Mouse (Mus musculus) embryonic facial prominence, embryonic 12.5 days (tissue): ENCODE measurements around the gene Psmg4. TPM values are rescaled to one million over a fixed set of nuclear protein-coding genes. Genes with fewer than 3 reads are reported as not detected.

Experiments used
- ATAC-seq: fragments of 200-750 bp; cut with Nextera tagmentation; 2 replicates; pipeline ENCODE4 v1.8.0; 2017; ENCODE audit not compliant: insufficient number of reproducible peaks, insufficient read depth, low FRiP score, low TSS enrichment
- H3K27ac ChIP-seq: fragments of 300-500 bp; sonication (generic); 2 replicates; pipeline ENCODE4 v1.5.1; 2016; ENCODE audit warnings: mild to moderate bottlenecking
- H3K27me3 ChIP-seq: fragments of 300-500 bp; sonication (generic); 2 replicates; pipeline ENCODE4 v1.6.1; 2016; ENCODE audit warnings: mild to moderate bottlenecking, moderate library complexity
- H3K36me3 ChIP-seq: fragments of 300-500 bp; sonication (generic); 2 replicates; pipeline ENCODE4 v1.6.1; 2016; ENCODE audit warnings: mild to moderate bottlenecking
- H3K4me1 ChIP-seq: fragments of 300-500 bp; sonication (generic); 2 replicates; pipeline ENCODE4 v1.6.1; 2016
- H3K4me2 ChIP-seq: fragments of 300-500 bp; sonication (generic); replicated peaks from 2 replicates; pipeline ENCODE4 v1.6.1; 2016; ENCODE audit warnings: mild to moderate bottlenecking, moderate library complexity
- H3K4me3 ChIP-seq: fragments of 300-500 bp; sonication (generic); 2 replicates; pipeline ENCODE4 v1.5.1; 2016; ENCODE audit warnings: mild to moderate bottlenecking
- H3K9ac ChIP-seq: fragments of 300-500 bp; sonication (generic); 2 replicates; pipeline ENCODE4 v1.6.1; 2016; ENCODE audit warnings: mild to moderate bottlenecking, moderate library complexity
- H3K9me3 ChIP-seq: fragments of 300-500 bp; sonication (generic); 2 replicates; pipeline ENCODE4 v1.6.1; 2016; ENCODE audit warnings: mild to moderate bottlenecking, moderate library complexity
- WGBS: fragments of 180-500 bp; shearing (Covaris S2); methylation state at CpG from one replicate; pipeline ENCODE4 v1.1.7; 2016; 5-methylcytosine and 5-hydroxymethylcytosine counted together
- polyA plus RNA-seq: library from polyadenylated mRNA; unstranded; fragments of >200 nt; fragmentation: Nextera tagmentation; extraction: Ambion mirVana; gene quantifications from 2 replicates; pipeline ENCODE4 v1.2.1, GENCODE M21; 2016

The Psmg4 gene
- polyA plus RNA-seq, 1 experiment from 2014 or later = 111 TPM

- Histone ChIP-seq H3K36me3 (no peaks in the 10 kb centered on the region), H3K9ac (peak overlapping the region; percentile 47; the same call in 1 of the 2 replicates), H3K27me3 (no peaks in the 10 kb centered on the region), H3K4me1 (peaks cover 19% of the 10 kb centered on the region), H3K4me2 (peak overlapping the region; percentile 56), H3K9me3 (no peaks in the 10 kb centered on the region), H3K4me3 (peak overlapping the region; percentile 36), H3K27ac (peak overlapping the region; percentile 90)
- no peak for ATAC-seq
- 46% methylated on average over 5 of the region's 5 CpGs for WGBS
Measured at GRCm38 (mm10) chr13:34149463-34150176, 13.1 kb upstream of the Psmg4 start.

GRCm38 (mm10) chr13:34150271-34151027 is 12.3 kb upstream of the Psmg4 start:
- H3K27me3 ChIP-seq = no peaks in the 10 kb centered on the region
- H3K4me3 ChIP-seq = no peak overlapping the region
- ATAC-seq = no peak
- H3K9me3 ChIP-seq = no peaks in the 10 kb centered on the region
- H3K4me1 ChIP-seq = peaks cover 20% of the 10 kb centered on the region
- peak overlapping the region; percentile 28; the same call in 1 of the 2 replicates for H3K9ac ChIP-seq
- H3K36me3 ChIP-seq = no peaks in the 10 kb centered on the region
- 9% methylated on average over 19 of the region's 19 CpGs for WGBS
- H3K4me2 ChIP-seq = peak overlapping the region; percentile 37
- H3K27ac ChIP-seq = peak overlapping the region; percentile 90

- H3K27ac ChIP-seq = no peak overlapping the region
- no peaks in the 10 kb centered on the region for H3K27me3 ChIP-seq
- H3K4me2 ChIP-seq = no peak overlapping the region
- H3K4me1 ChIP-seq = peaks cover 20% of the 10 kb centered on the region
- H3K36me3 ChIP-seq = no peaks in the 10 kb centered on the region
- 85% methylated on average over 1 of the region's 1 CpGs for WGBS
- no peak overlapping the region for H3K4me3 ChIP-seq
- ATAC-seq = no peak
- no peaks in the 10 kb centered on the region for H3K9me3 ChIP-seq
- no peak overlapping the region for H3K9ac ChIP-seq
Measured at GRCm38 (mm10) chr13:34151425-34151824, 11.3 kb upstream of the Psmg4 start.

- Histone ChIP-seq H3K4me3 (no peak overlapping the region), H3K27ac (no peak overlapping the region), H3K36me3 (no peaks in the 10 kb centered on the region), H3K4me2 (no peak overlapping the region), H3K9me3 (no peaks in the 10 kb centered on the region), H3K9ac (no peak overlapping the region), H3K27me3 (no peaks in the 10 kb centered on the region), H3K4me1 (peaks cover 20% of the 10 kb centered on the region)
- 52% methylated on average over 7 of the region's 7 CpGs for WGBS
- no peak for ATAC-seq
Measured at GRCm38 (mm10) chr13:34152695-34153094, 10.1 kb upstream of the Psmg4 start.

GRCm38 (mm10) chr13:34153254-34154011 is 9.3 kb upstream of the Psmg4 start:
- Histone ChIP-seq H3K9ac (no peak overlapping the region), H3K4me2 (no peak overlapping the region), H3K36me3 (no peaks in the 10 kb centered on the region), H3K9me3 (no peaks in the 10 kb centered on the region), H3K4me3 (no peak overlapping the region), H3K4me1 (peaks cover 20% of the 10 kb centered on the region), H3K27me3 (no peaks in the 10 kb centered on the region), H3K27ac (no peak overlapping the region)
- WGBS = 79% methylated on average over 4 of the region's 5 CpGs
- no peak for ATAC-seq

GRCm38 (mm10) chr13:34154217-34154930 is 8.4 kb upstream of the Psmg4 start:
- Histone ChIP-seq H3K27ac (peak overlapping the region; percentile 61), H3K4me1 (peaks cover 16% of the 10 kb centered on the region), H3K9ac (no peak overlapping the region), H3K36me3 (no peaks in the 10 kb centered on the region), H3K4me3 (no peak overlapping the region), H3K4me2 (peak overlapping the region; percentile 25; the same call in 1 of the 2 replicates), H3K27me3 (no peaks in the 10 kb centered on the region), H3K9me3 (no peaks in the 10 kb centered on the region)
- 51% methylated on average over 13 of the region's 13 CpGs for WGBS
- ATAC-seq = no peak

- H3K9me3 ChIP-seq = no peaks in the 10 kb centered on the region
- no peak overlapping the region for H3K9ac ChIP-seq
- H3K27me3 ChIP-seq = no peaks in the 10 kb centered on the region
- H3K4me3 ChIP-seq = no peak overlapping the region
- peaks cover 11% of the 10 kb centered on the region; the same call in 1 of the 2 replicates for H3K4me1 ChIP-seq
- 0 out of 2 replicates have a peak overlapping the region, but pooled peaks have one; percentile 61 for H3K27ac ChIP-seq
- H3K4me2 ChIP-seq = peak overlapping the region; percentile 25; the same call in 1 of the 2 replicates
- WGBS = 34% methylated on average over 3 of the region's 3 CpGs
- no peaks in the 10 kb centered on the region for H3K36me3 ChIP-seq
- ATAC-seq = no peak
Measured at GRCm38 (mm10) chr13:34154931-34155272, 7.9 kb upstream of the Psmg4 start.

GRCm38 (mm10) chr13:34156133-34156839 is 6.5 kb upstream of the Psmg4 start:
- Histone ChIP-seq H3K4me1 (peaks cover 3% of the 10 kb centered on the region; the same call in 1 of the 2 replicates), H3K4me2 (no peak overlapping the region), H3K27ac (peak overlapping the region; percentile 76), H3K9ac (no peak overlapping the region), H3K9me3 (no peaks in the 10 kb centered on the region), H3K4me3 (no peak overlapping the region), H3K27me3 (no peaks in the 10 kb centered on the region), H3K36me3 (no peaks in the 10 kb centered on the region)
- 42% methylated on average over 8 of the region's 8 CpGs for WGBS
- peak; percentile 54; the same call in 1 of the 2 replicates for ATAC-seq

GRCm38 (mm10) chr13:34156840-34157185 is 6.0 kb upstream of the Psmg4 start:
- 72% methylated on average over 2 of the region's 2 CpGs for WGBS
- ATAC-seq = no peak
- Histone ChIP-seq H3K9ac (no peak overlapping the region), H3K27ac (peak overlapping the region; percentile 76), H3K4me2 (no peak overlapping the region), H3K4me3 (no peak overlapping the region), H3K27me3 (no peaks in the 10 kb centered on the region), H3K36me3 (no peaks in the 10 kb centered on the region), H3K4me1 (peaks cover 3% of the 10 kb centered on the region; the same call in 1 of the 2 replicates), H3K9me3 (no peaks in the 10 kb centered on the region)

GRCm38 (mm10) chr13:34157596-34158157 is 5.1 kb upstream of the Psmg4 start:
- H3K27ac ChIP-seq = no peak overlapping the region
- no peak overlapping the region for H3K9ac ChIP-seq
- WGBS = 93% methylated on average over 3 of the region's 3 CpGs
- no peaks in the 10 kb centered on the region for H3K9me3 ChIP-seq
- H3K4me1 ChIP-seq = peaks cover 8% of the 10 kb centered on the region
- no peak overlapping the region for H3K4me3 ChIP-seq
- no peak for ATAC-seq
- H3K36me3 ChIP-seq = no peaks in the 10 kb centered on the region
- no peak overlapping the region for H3K4me2 ChIP-seq
- no peaks in the 10 kb centered on the region for H3K27me3 ChIP-seq
